Mouse (Mus musculus) cortical plate, adult 2 months (tissue): ENCODE data around the gene Kctd11. TPM values are rescaled to one million over a fixed set of nuclear protein-coding genes. Genes with fewer than 3 reads are reported as not detected.

Source experiments
- H3K27ac ChIP-seq: fragments of 200-500 bp; 2 replicates; pipeline ENCODE4 v1.5.1; 2012; ENCODE audit warnings: low read length, control low read depth, inconsistent platforms; ENCODE audit not compliant: insufficient read depth
- H3K4me1 ChIP-seq: fragments of 200-500 bp; 2 replicates; pipeline ENCODE4 v1.6.1; 2011; ENCODE audit warnings: low read length; ENCODE audit not compliant: control insufficient read depth, insufficient read depth
- H3K4me3 ChIP-seq: fragments of 200-500 bp; 2 replicates; pipeline ENCODE4 v1.5.1; 2011; ENCODE audit warnings: mild to moderate bottlenecking, low read length, control low read depth; ENCODE audit not compliant: insufficient read depth
- CTCF ChIP-seq: fragments of 200-500 bp; IDR thresholded peaks from 2 replicates; pipeline ENCODE4 v1.5.1; 2011; ENCODE audit warnings: mild to moderate bottlenecking, control low read depth, low read length; ENCODE audit not compliant: insufficient read depth; ENCODE audit errors: extremely low read depth
- POLR2A ChIP-seq: fragments of 200-500 bp; IDR thresholded peaks from 2 replicates; pipeline ENCODE4 v1.6.1; 2011; ENCODE audit warnings: mild to moderate bottlenecking, low read length, control low read depth; ENCODE audit not compliant: insufficient read depth; ENCODE audit errors: extremely low read depth
- polyA plus RNA-seq: library from polyadenylated mRNA; depleted of rRNA; stranded (reverse); fragments of >200 nt; gene quantifications from 2 replicates; pipeline ENCODE4 v1.2.3, GENCODE M21; 2012

Gene Kctd11
- polyA plus RNA-seq, 1 experiment: 1.7 TPM

DNA sequence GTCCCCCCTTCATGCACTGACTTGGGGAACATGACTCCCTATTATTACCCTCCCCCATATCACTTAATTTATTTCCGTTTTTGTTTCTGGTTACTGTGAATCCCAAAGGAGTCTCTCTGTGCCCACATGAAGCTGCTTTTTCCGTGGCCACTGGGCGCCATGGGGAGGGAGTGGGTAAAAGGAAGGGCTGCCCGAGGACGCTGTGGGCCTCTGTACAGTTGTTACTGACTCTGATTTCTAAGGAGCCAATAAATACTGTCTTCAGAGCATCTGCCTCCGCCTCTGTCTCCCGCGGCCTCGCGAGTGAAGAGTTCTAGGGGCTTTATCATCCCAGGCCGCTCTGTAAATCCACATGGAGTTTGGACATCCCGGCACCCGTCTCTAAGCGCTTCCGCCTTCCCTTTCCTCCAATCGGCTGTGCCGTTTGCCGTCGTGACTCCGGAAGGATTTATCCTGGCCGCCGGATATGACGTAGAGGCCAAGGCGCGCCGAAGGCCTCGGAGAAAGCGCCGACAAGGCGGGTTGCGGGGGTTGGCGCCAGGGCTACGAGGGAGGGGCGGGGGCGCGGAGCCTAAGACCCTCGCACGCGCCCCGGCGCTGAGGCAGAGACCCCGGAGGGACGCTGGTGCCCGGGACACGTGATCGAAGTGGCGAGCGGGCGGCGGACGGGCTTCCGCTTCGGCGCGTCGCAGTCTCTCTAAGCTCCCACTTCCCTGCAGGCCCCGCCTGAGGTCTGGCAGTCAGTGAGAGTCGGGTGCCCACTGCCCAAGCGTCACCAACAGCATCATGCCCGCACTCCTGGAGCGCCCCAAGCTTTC lies 32.6 kb upstream of the Kctd11 start, which contains the start of gene Gps2:
TSS of gene Gps2 (plus strand) at position 335 of the 818 bp plus-strand sequence.
- Histone ChIP-seq H3K27ac (peak within 1 kb of the TSS; percentile 38), H3K4me1 (peaks cover 2% of the 10 kb centered on the region; the same call in 1 of the 2 replicates), H3K4me3 (peak within 1 kb of the TSS; percentile 81)
- no peak for TF ChIP-seq CTCF
- peak; percentile 40; the same call in 1 of the 2 replicates for TF ChIP-seq POLR2A

DNA sequence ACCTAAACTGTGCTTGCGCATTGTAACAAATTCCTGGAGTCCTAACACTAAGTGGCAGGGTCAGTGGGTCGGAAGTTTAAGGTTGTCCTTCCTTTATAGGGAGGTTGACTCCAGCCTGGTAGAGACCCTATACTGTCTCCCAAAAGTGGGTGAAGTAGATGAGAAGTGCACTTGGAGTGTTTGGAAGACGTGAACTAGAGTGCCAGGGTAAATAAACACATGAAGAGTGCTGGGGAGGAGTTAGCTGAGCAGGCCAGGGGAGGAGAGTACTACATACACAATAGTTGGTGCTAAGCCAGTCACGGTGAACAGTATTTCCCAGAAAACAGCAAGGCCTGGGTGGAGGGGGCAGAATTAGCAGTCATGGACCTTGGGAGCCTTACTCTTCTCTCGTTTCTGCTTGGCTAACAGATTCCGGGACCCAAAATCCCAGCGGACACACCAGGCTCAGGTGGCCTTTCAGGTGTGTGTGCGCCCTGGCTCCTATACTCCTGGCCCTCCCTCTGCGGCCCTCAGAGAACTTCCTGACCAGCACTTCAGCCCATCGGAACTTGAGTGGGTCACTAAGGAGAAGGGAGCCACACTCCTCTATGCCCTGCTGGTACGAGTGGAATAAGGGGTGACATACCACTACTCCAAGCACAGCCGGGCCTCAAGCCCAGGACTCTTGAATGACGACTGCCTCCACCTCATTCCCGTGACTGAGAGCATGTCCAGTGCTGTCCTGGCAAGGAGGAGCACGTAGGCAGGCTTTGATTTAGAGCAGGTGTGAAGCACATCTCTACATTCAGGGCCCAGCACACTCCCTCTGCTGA lies 31.7 kb upstream of the Kctd11 start:
- peaks cover 2% of the 10 kb centered on the region; the same call in 1 of the 2 replicates for H3K4me1 ChIP-seq
- no peak overlapping the region for H3K27ac ChIP-seq
- H3K4me3 ChIP-seq: no peak overlapping the region; the same call in 1 of the 2 replicates
- TF ChIP-seq CTCF: no peak
- no peak for TF ChIP-seq POLR2A

DNA sequence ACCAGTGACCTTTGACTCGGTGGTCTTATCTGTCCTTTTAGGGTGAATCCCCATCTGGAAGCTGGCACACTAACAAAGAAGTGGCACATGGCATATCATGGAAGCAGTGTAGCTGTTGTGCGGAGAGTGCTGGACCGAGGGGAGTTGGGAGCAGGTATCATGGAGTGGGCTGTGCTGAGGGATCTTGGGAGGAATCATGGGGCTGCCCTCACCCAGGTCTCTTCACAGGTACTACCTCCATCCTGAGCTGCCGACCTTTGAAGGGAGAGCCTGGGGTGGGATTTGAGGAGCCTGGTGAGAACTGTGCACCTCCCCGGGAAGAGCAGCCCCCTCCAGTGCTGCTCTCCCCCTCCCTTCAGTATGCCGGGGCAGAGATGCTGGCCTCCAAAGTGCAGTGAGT lies 30.5 kb upstream of the Kctd11 start:
- Histone ChIP-seq H3K4me1 (peaks cover 2% of the 10 kb centered on the region; the same call in 1 of the 2 replicates), H3K4me3 (no peak overlapping the region), H3K27ac (no peak overlapping the region)
- TF ChIP-seq CTCF (no peak), POLR2A (no peak)

DNA sequence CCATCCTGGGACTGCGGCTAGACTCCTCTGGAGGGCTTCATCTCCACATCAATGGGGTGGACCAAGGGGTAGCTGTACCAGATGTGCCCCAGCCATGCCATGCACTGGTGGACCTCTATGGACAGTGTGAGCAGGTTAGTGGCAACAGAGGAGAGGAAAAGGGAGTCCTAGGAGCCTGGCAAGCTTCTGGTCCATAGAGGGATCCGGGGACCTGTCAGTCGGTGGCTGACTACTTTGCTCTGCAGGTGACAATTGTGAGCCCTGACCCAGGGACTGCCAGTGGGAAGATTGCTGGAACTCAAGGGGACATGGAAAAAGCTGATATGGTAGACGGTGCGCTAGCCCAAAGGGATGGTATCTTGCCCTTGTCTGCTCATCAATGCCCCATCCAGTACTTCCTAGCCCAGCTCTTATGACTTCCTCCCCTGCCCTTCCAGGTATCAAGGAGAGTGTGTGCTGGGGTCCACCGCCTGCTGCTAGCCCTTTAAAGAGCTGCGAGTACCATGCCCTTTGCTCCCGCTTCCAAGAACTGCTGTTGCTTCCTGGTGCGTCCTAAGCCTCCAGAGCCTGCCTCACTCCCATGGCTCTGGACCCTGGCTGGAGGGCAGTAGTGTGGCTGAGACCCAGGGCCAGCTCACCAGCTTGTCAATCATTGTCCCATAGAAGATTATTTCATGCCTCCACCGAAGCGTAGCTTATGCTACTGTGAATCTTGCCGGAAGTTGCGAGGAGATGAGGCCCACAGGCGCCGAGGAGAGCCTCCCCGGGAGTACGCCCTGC lies 29.8 kb upstream of the Kctd11 start:
- H3K4me1 ChIP-seq: peaks cover 2% of the 10 kb centered on the region; the same call in 1 of the 2 replicates
- TF ChIP-seq POLR2A (no peak), CTCF (no peak)
- no peak overlapping the region for H3K4me3 ChIP-seq
- no peak overlapping the region for H3K27ac ChIP-seq

DNA sequence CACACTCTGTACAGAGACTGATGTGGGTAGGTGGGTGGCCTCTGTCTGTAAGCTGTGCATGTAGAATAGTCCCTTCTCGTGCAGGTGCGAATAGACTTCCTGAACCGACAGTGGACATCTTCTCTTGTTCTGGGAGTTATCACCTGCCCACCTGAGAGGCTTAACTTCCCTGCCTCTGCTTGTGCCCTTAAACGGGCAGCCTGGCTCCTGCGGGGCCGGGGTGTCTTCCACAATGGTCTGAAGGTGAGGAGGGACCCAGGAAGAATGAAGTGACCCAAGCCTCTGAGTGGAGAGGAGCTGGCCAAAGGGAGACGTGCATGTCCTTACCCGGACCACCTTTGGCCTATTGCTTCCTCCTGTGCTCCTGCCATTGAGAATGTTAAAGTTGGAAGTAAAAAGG lies 29.0 kb upstream of the Kctd11 start:
- TF ChIP-seq POLR2A (no peak), CTCF (no peak)
- Histone ChIP-seq H3K4me3 (no peak overlapping the region), H3K27ac (no peak overlapping the region), H3K4me1 (peaks cover 2% of the 10 kb centered on the region; the same call in 1 of the 2 replicates)

DNA sequence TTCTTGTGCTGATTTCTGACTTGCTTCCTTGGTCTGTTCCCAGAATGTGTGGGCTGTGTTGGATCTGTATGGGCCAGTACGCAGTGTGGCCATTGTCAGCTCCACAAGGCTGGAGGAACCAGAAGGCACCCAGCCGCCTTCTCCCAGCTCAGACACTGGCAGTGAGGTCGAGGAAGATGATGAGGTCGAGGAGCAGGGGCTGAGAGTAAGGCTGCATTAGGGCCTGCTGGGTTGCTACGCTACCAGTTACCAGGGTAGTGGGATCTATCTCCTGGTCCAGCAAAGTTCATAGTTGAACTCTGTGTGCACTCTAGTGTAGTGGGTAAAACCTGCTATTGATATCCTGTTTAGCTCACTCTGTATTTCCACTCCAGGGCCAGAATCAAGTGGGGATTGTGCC lies 28.0 kb upstream of the Kctd11 start:
- Histone ChIP-seq H3K27ac (no peak overlapping the region), H3K4me1 (no peaks in the 10 kb centered on the region), H3K4me3 (no peak overlapping the region)
- no peak for TF ChIP-seq CTCF
- TF ChIP-seq POLR2A: no peak

DNA sequence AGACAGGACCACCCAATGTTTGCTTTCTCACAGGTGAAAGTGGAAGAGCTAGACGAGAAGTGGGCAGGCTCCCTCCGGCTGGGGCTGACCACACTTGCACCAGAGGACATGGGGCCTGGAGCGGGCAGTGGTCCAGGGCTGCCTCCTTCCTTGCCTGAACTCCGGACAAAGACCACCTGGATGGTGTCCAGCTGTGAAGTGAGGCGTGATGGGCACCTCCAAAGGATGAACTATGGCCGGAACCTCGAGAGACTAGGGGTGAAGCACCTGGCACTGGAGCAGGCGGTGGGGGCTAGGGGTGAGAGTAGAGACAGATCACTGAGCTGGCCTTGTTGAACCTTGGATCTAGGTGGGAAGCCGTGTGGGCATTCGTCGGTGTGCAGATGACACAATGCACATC lies 27.4 kb upstream of the Kctd11 start:
- Histone ChIP-seq H3K27ac (no peak overlapping the region), H3K4me1 (no peaks in the 10 kb centered on the region), H3K4me3 (no peak overlapping the region)
- TF ChIP-seq POLR2A: no peak
- TF ChIP-seq CTCF: no peak

DNA sequence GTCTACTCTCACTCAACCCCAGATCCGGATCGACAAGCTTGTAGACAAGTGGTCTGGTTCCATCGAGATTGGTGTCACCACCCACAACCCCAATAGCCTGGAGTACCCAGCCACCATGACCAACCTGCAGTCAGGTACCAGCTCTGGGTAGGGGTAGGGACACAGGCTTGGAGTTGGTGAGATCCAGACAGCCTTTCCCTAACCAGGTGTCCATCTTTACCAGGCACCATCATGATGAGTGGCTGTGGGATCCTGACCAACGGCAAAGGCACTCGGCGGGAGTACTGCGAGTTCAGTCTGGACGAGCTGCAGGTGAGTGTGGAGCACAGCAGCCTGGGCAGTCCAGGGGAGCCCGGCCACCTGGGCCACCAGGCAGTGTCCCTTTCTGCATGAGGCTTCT lies 23.1 kb upstream of the Kctd11 start:
- no peak for TF ChIP-seq POLR2A
- TF ChIP-seq CTCF: no peak
- H3K27ac ChIP-seq: no peak overlapping the region
- H3K4me1 ChIP-seq: 0 out of 2 replicates have a peak, but pooled peaks cover 4% of the 10 kb centered on the region
- no peak overlapping the region for H3K4me3 ChIP-seq

DNA sequence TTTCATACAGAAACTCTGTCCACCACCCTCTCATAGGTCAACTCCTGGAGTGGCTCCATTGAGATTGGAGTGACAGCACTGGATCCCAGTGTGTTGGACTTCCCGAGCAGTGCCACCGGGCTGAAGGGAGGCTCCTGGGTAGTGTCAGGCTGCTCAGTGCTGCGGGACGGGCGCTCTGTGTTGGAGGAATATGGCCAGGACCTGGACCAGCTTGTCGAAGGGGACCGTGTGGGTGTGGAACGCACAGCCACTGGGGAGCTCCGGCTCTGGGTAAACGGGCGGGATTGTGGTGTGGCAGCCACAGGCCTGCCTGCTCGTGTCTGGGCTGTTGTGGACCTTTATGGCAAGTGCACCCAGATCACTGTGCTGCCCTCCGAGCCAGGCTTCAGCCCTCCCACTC lies 21.8 kb upstream of the Kctd11 start:
- TF ChIP-seq POLR2A (no peak), CTCF (no peak)
- Histone ChIP-seq H3K4me1 (0 out of 2 replicates have a peak, but pooled peaks cover 4% of the 10 kb centered on the region), H3K27ac (no peak overlapping the region), H3K4me3 (0 out of 2 replicates have a peak overlapping the region, but pooled peaks have one; percentile 69)
